Mouse (Mus musculus): Measurements from ENCODE around the gene Nfic.

DNA sequence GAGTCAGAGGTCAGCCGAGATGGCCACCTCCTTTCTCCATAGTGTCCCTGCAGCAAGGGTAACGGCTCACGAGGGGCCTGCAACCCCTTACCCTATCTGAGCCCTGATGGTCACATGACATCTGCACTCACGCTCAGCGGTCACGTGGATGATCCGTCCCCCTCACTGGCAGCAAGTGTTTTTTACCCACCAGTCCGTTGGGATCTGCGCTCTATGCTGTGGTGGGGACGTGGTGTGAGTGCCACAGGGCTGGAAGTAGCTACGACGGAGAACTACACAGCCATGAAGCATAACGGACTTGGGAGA lies 47.1 kb downstream of the Nfic start:
- TF ChIP-seq GATA1 (IDR thresholded peaks at IDR 0.05; ENCODE audit: low read depth, low read length) (no peak), ELF1 (IDR thresholded peaks at IDR 0.05; ENCODE audit: low read depth, low read length) (no peak), EP300 (IDR thresholded peaks at IDR 0.05; ENCODE audit: low read depth in 1 of 2, low read length in 2 of 2) (no peak), CHD1 (IDR thresholded peaks at IDR 0.05; ENCODE audit: low read depth, low read length) (no peak), NELFE (IDR thresholded peaks at IDR 0.05; ENCODE audit: low read depth, low read length) (no peak)

Measured in MEL (cell line).